Mouse (Mus musculus) embryonic fibroblast, embryonic 13.5 days (primary cell): ENCODE results near the gene Klf16. TPM values are rescaled to one million over a fixed set of nuclear protein-coding genes. Genes with fewer than 3 reads are reported as not detected.

Source experiments
- H3K27ac ChIP-seq: 2 replicates; pipeline ENCODE4 v1.5.1; 2012; ENCODE audit warnings: low read length, control low read depth, inconsistent platforms; ENCODE audit not compliant: insufficient read depth
- H3K4me1 ChIP-seq: 2 replicates; pipeline ENCODE4 v1.6.1; 2011; ENCODE audit warnings: low read length; ENCODE audit not compliant: control insufficient read depth, insufficient read depth
- H3K4me3 ChIP-seq: 2 replicates; pipeline ENCODE4 v1.5.1; 2011; ENCODE audit warnings: mild to moderate bottlenecking, control low read depth, low read length; ENCODE audit not compliant: insufficient read depth
- CTCF ChIP-seq: IDR thresholded peaks from 2 replicates; pipeline ENCODE4 v1.5.1; 2011; ENCODE audit warnings: mild to moderate bottlenecking, control low read depth, low read length, moderate library complexity, borderline replicate concordance; ENCODE audit not compliant: insufficient read depth
- POLR2A ChIP-seq: IDR thresholded peaks from 2 replicates; pipeline ENCODE4 v1.6.1; 2011; ENCODE audit warnings: low read depth, mild to moderate bottlenecking, control low read depth, low read length, moderate library complexity
- polyA plus RNA-seq: library from polyadenylated mRNA; stranded (reverse); fragments of >200 nt; gene quantifications from 2 replicates; pipeline ENCODE4 v1.2.4, GENCODE M21; 2011; ENCODE audit warnings: low read depth; ENCODE audit not compliant: missing spikeins, insufficient read length

The Klf16 gene
- polyA plus RNA-seq, 1 experiment = 15.5 TPM

GRCm38 (mm10) chr10:80548428-80549006 lies 28.6 kb downstream of the Klf16 start:
- no peak overlapping the region for H3K4me3 ChIP-seq
- no peaks in the 10 kb centered on the region for H3K4me1 ChIP-seq
- TF ChIP-seq CTCF (peak; percentile 56), POLR2A (no peak)
- H3K27ac ChIP-seq = no peak overlapping the region

DNA sequence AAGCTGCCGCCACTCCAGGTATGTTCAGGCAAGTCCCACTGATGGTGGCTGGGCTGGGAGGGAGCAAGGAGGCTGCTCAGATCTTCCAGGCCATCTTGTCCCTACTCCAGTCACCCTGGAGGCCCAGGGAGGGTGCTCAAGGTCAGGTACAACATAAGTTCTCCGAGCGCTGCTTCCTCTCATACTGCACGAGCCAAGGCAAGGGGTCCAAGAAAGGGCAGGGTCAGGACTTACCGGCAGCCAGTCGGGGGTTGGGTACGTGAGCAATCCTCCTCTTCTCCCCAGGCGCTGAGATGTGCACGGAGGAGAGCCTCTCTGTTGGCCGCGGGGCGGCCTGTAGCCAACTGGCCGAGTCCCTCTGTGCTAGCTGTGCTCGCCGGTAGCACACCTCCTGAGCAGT lies 29.6 kb downstream of the Klf16 start:
- TF ChIP-seq POLR2A (no peak), CTCF (no peak)
- H3K4me1 ChIP-seq = no peaks in the 10 kb centered on the region
- H3K4me3 ChIP-seq = no peak overlapping the region
- no peak overlapping the region for H3K27ac ChIP-seq

GRCm38 (mm10) chr10:80546945-80547344 lies 30.2 kb downstream of the Klf16 start:
- no peak for TF ChIP-seq POLR2A
- TF ChIP-seq CTCF = no peak
- Histone ChIP-seq H3K4me1 (no peaks in the 10 kb centered on the region), H3K27ac (no peak overlapping the region), H3K4me3 (no peak overlapping the region)

DNA sequence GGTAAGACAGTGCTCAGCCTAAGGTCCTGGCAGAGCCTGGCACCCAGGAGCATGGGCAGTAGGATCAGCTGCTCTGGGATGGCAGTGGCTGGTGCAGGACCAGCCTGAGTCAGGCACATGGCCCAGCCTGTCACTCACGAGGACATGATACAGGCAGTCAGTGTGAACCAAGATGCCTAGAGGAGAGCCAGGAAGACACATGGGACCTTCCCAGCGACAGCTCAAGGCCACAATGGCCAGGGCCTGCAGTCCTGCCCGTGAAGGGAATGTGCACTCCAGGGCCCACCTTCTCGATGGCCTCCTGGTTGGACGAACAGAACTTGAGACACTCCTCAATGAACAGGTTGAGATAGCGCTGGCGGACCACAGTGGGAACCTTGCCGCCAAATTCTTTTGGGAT lies 31.5 kb downstream of the Klf16 start:
- TF ChIP-seq POLR2A (no peak), CTCF (no peak)
- H3K4me1 ChIP-seq = no peaks in the 10 kb centered on the region
- no peak overlapping the region for H3K4me3 ChIP-seq
- no peak overlapping the region for H3K27ac ChIP-seq

GRCm38 (mm10) chr10:80543873-80544272 lies 33.2 kb downstream of the Klf16 start:
- no peak for TF ChIP-seq POLR2A
- no peak for TF ChIP-seq CTCF
- no peaks in the 10 kb centered on the region for H3K4me1 ChIP-seq
- no peak overlapping the region for H3K27ac ChIP-seq
- H3K4me3 ChIP-seq = no peak overlapping the region

DNA sequence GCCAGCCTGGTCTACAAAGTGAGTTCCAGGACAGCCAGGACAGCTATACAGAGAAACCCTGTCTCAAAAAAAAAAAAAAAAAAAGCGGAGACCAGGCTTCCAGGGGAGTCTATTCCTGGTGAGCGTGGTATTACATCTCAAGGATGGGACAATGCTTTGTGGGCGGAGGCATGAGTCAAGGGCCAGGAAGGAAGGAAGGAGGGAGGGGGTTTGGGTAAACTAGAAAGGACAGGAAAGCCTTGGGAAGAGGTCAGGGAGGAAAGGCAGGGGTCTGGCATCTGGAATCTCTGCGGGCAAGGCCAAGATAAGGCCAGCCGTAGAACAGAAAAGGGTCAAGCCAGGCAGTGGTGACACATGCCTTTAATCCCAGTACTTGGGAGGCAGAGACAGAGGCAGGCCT lies 37.6 kb downstream of the Klf16 start:
- no peak overlapping the region for H3K4me3 ChIP-seq
- 0 out of 2 replicates have a peak, but pooled peaks cover 3% of the 10 kb centered on the region for H3K4me1 ChIP-seq
- H3K27ac ChIP-seq = no peak overlapping the region
- no peak for TF ChIP-seq CTCF

GRCm38 (mm10) chr10:80538710-80539394 lies 38.3 kb downstream of the Klf16 start, which contains the start of gene Atp8b3:
Gene Atp8b3, minus strand, starts transcription at chr10:80539124.
- H3K27ac ChIP-seq = no peak within 1 kb of the TSS
- H3K4me1 ChIP-seq = 0 out of 2 replicates have a peak, but pooled peaks cover 3% of the 10 kb centered on the region
- TF ChIP-seq CTCF = no peak
- no peak for TF ChIP-seq POLR2A
- no peak within 1 kb of the TSS for H3K4me3 ChIP-seq

DNA sequence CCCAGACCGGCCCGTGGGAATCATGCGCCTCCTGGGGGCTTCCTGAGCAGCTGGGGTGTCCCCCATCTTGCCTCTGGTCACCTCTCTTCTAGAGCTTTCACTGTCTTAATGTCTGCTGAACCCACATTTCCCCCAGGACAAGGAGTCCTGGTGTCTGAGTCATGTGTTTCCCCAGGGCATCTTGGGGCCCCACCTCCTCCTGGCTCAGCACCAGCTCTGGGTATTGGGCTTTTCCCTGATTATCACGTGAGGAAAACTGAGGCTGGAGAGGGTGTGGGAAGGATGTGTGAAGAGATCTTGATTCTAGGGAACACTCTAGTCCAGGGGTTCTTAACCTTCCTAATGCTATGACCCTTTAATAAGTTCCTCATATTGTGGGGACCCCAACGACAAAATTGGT lies 38.9 kb downstream of the Klf16 start:
- TF ChIP-seq POLR2A (no peak), CTCF (no peak)
- H3K27ac ChIP-seq = no peak overlapping the region

DNA sequence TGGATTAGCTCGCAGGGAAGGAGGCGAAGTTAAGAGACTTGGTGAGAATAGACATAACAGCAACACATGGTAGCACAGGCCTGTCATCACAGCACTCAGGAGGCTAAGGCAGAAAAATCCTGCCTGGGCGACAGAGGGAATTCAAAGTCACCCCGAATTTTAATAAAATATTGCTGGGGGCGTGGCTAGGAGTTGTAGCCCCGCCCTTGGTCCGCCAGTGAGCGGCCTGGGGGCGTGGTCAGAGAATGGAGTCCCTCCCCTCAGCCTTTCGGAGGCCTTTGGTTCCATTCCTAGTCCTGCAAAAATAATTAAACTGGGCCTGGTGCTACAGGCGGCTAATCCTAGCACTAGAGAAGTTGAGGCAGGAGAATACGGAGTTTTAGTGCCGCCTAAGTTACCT lies 41.4 kb downstream of the Klf16 start:
- H3K4me1 ChIP-seq = 0 out of 2 replicates have a peak, but pooled peaks cover 3% of the 10 kb centered on the region
- no peak overlapping the region for H3K4me3 ChIP-seq
- H3K27ac ChIP-seq = no peak overlapping the region
- TF ChIP-seq CTCF (no peak), POLR2A (no peak)

More for the DNA sequence above, 38.9 kb downstream of the Klf16 start:
- Histone ChIP-seq H3K4me1 (0 out of 2 replicates have a peak, but pooled peaks cover 3% of the 10 kb centered on the region), H3K4me3 (no peak overlapping the region)

DNA sequence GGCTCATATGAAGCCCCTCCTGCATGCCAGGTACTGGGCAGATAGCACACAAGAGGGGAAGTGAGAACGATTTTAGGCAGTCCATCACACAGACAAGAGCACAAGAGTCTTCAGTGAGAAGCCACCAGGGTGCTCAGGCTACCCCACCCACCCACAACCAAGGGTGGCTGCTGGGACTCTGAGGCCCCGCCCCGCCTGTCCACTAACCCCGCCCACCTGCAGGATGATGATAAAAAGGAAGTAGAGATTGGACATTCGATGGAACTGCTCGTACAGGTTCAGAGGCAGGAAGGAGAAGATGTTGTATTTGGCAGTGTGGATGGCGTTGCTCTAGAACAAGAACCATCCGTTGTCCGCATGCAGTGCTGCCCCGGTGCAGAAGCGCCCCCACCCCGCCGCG lies 42.0 kb downstream of the Klf16 start:
- TF ChIP-seq CTCF (no peak), POLR2A (no peak)
- Histone ChIP-seq H3K4me3 (no peak overlapping the region), H3K27ac (no peak overlapping the region)

More for the DNA sequence above, 42.0 kb downstream of the Klf16 start:
- H3K4me1 ChIP-seq = 0 out of 2 replicates have a peak, but pooled peaks cover 3% of the 10 kb centered on the region
